Mouse (Mus musculus): ENCODE data around the gene Tctex1d4. TPM values are rescaled to one million over a fixed set of nuclear protein-coding genes. Genes with fewer than 3 reads are reported as not detected.

The Tctex1d4 gene
- 1.3 and 5.8 TPM in 2 replicates for total RNA-seq (2014; rRNA removed)
- 1.2 TPM in 2 replicates for polyA plus RNA-seq (2015; fragmentation: Nextera tagmentation; extraction: Ambion mirVana)

DNA sequence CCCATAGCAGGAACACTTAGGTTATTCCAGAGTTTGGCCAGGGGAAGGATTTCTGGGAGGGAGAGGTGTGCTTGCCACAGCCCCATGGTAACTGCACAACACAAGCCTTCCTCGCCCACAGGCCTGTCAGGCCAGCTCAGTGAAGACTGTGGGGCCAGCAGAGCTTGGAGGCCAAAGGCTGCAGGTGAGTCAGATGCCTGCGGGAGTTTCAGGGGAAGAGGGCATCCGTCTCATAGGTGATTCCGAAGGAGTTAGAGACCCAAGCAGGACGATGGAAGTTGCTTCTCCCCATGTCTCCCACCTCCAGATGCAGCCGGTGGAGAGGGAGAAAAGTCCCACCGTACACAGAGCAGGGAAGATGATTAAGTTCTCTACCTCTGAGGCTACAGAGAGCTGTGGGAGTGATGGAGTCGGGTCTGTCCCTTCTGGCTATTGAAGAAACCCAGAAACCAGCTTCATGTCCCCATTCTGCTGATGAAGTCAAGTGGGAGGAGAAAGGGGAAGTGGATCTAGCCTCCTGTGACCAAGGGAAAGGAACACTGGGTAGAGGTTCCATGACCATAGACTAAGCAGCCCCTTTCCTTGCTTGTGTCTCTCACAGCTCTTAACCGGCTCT, at the start of gene Tctex1d4:
Tctex1d4 (plus strand) TSS at position 120 of the 616 bp plus-strand sequence.
- Histone ChIP-seq H3K4me2 (ENCODE audit: low read depth, low read length, poor library complexity, severe bottlenecking) (no peak within 1 kb of the TSS), H3K27me3 (ENCODE audit: insufficient read depth, low read length) (no peaks in the 10 kb centered on the region), H3K4me1 (ENCODE audit: insufficient read depth, low read length) (peaks cover 8% of the 10 kb centered on the region; the same call in 1 of the 2 replicates), H3K36me3 (ENCODE audit: insufficient read depth, low read length) (peaks cover 31% of the 10 kb centered on the region), H3K27ac (ENCODE audit: low read depth, low read length) (peak within 1 kb of the TSS; percentile 77), H3K9ac (replicated peaks; ENCODE audit: low read length, poor library complexity, severe bottlenecking) (peak within 1 kb of the TSS; percentile 54; the same call in 1 of the 2 replicates), H3K9me3 (ENCODE audit: low read length) (no peaks in the 10 kb centered on the region), H3K4me3 (ENCODE audit: low read depth, low read length) (no peak within 1 kb of the TSS)
- TF ChIP-seq CTCF (IDR thresholded peaks at IDR 0.05): no peak
- DNase-seq (ENCODE audit: low spot score) (no peak), ATAC-seq (ENCODE audit: low FRiP score) (no peak)
- WGBS: 87% methylated on average over 9 of the region's 9 CpGs

GRCm38 (mm10) chr4:117087948-117088640, 38.5 kb upstream of the Tctex1d4 start:
- Histone ChIP-seq H3K4me3 (ENCODE audit: low read depth, low read length) (no peak overlapping the region), H3K27ac (ENCODE audit: low read depth, low read length) (no peak overlapping the region), H3K9me3 (ENCODE audit: low read length) (no peaks in the 10 kb centered on the region), H3K36me3 (ENCODE audit: insufficient read depth, low read length) (peaks cover 11% of the 10 kb centered on the region), H3K4me2 (ENCODE audit: low read depth, low read length, poor library complexity, severe bottlenecking) (no peak overlapping the region), H3K27me3 (ENCODE audit: insufficient read depth, low read length) (no peaks in the 10 kb centered on the region), H3K4me1 (ENCODE audit: insufficient read depth, low read length) (no peaks in the 10 kb centered on the region), H3K9ac (replicated peaks; ENCODE audit: low read length, poor library complexity, severe bottlenecking) (no peak overlapping the region)
- no peak for TF ChIP-seq CTCF (IDR thresholded peaks at IDR 0.05)
- 78% methylated on average over 7 of the region's 7 CpGs for WGBS
- ATAC-seq (ENCODE audit: low FRiP score): no peak
- no peak for DNase-seq (ENCODE audit: low spot score)

- Histone ChIP-seq H3K27ac (ENCODE audit: low read depth, low read length) (no peak overlapping the region), H3K4me2 (ENCODE audit: low read depth, low read length, poor library complexity, severe bottlenecking) (no peak overlapping the region), H3K4me3 (ENCODE audit: low read depth, low read length) (no peak overlapping the region), H3K27me3 (ENCODE audit: insufficient read depth, low read length) (no peaks in the 10 kb centered on the region), H3K9ac (replicated peaks; ENCODE audit: low read length, poor library complexity, severe bottlenecking) (no peak overlapping the region), H3K9me3 (ENCODE audit: low read length) (no peaks in the 10 kb centered on the region), H3K36me3 (ENCODE audit: insufficient read depth, low read length) (peaks cover 7% of the 10 kb centered on the region), H3K4me1 (ENCODE audit: insufficient read depth, low read length) (no peaks in the 10 kb centered on the region)
- no peak for DNase-seq (ENCODE audit: low spot score)
- ATAC-seq (ENCODE audit: low FRiP score): no peak
- no peak for TF ChIP-seq CTCF (IDR thresholded peaks at IDR 0.05)
- 90% methylated on average over 7 of the region's 7 CpGs for WGBS
Observed at GRCm38 (mm10) chr4:117090586-117090985, 36.0 kb upstream of the Tctex1d4 start.

GRCm38 (mm10) chr4:117094626-117095361, 31.8 kb upstream of the Tctex1d4 start:
- Histone ChIP-seq H3K4me3 (ENCODE audit: low read depth, low read length) (peak overlapping the region; percentile 63; the same call in 1 of the 2 replicates), H3K9me3 (ENCODE audit: low read length) (no peaks in the 10 kb centered on the region), H3K36me3 (ENCODE audit: insufficient read depth, low read length) (peaks cover under 1% of the 10 kb centered on the region; the same call in 1 of the 2 replicates), H3K27me3 (ENCODE audit: insufficient read depth, low read length) (no peaks in the 10 kb centered on the region), H3K9ac (replicated peaks; ENCODE audit: low read length, poor library complexity, severe bottlenecking) (no peak overlapping the region), H3K4me1 (ENCODE audit: insufficient read depth, low read length) (peaks cover 3% of the 10 kb centered on the region; the same call in 1 of the 2 replicates), H3K4me2 (ENCODE audit: low read depth, low read length, poor library complexity, severe bottlenecking) (no peak overlapping the region), H3K27ac (ENCODE audit: low read depth, low read length) (no peak overlapping the region)
- no peak for ATAC-seq (ENCODE audit: low FRiP score)
- no peak for TF ChIP-seq CTCF (IDR thresholded peaks at IDR 0.05)
- WGBS: 84% methylated on average over 3 of the region's 3 CpGs
- DNase-seq (ENCODE audit: low spot score): no peak

DNA sequence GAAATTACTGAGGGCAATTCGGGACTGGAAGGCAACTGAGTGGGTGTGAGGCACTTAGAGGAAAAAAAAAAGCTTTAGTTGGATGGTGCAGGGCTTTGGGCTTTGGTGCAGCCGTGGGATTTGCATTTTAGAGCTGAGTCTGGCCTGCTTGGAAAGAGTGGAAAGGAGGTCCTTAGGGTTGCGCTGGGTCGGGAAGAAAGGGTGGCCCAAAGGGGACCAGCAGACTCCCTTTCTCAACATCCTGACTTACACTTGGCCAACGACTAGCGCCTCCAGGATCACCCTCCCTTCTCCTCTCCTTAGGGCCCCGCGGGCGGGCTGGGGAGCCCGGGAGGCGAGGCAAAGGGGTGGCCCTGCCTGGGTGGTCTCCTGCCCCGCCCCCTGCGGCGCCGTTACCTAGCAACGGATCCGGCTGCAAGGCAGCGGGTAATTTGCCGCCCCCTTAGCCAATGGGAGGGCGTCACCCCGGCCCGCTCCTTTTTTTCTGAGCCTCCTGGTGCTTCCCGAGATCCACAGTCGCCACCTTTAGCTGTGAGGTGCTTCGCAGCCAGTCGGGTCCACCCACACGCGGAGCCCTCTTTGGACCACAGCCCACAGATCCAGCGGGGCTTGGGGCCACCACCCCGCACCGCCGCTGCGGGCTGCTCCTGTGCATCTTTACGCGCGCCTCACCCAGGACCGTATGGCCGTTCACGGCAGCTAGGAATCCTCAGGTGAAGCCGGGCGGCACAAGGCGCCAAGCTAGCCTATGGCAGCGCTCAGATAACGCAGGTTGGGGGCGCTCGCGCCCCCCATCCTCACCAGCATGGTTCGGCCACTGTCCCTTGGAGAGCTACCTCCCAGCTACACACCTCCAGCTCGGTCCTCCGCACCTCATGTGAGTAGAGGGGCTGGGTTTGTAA, 30.8 kb upstream of the Tctex1d4 start, which contains the start of gene Ptch2:
Ptch2 (plus strand) TSS at position 525 of the 902 bp plus-strand sequence.
- peak within 1 kb of the TSS; percentile 61 for H3K9ac ChIP-seq (replicated peaks; ENCODE audit: low read length, poor library complexity, severe bottlenecking)
- ATAC-seq (ENCODE audit: low FRiP score) (peak; percentile 89), DNase-seq (ENCODE audit: low spot score) (peak; percentile 76)
- peaks cover 8% of the 10 kb centered on the region for H3K36me3 ChIP-seq (ENCODE audit: insufficient read depth, low read length)
- 0 out of 2 replicates have a peak, but pooled peaks have one; percentile 32 for TF ChIP-seq CTCF (IDR thresholded peaks at IDR 0.05)
- H3K27ac ChIP-seq (ENCODE audit: low read depth, low read length): 0 out of 2 replicates have a peak within 1 kb of the TSS, but pooled peaks have one; percentile 39
- H3K4me2 ChIP-seq (ENCODE audit: low read depth, low read length, poor library complexity, severe bottlenecking): peak within 1 kb of the TSS; percentile 67
- H3K4me1 ChIP-seq (ENCODE audit: insufficient read depth, low read length): peaks cover 3% of the 10 kb centered on the region; the same call in 1 of the 2 replicates
- H3K9me3 ChIP-seq (ENCODE audit: low read length): no peaks in the 10 kb centered on the region
- peak within 1 kb of the TSS; percentile 63 for H3K4me3 ChIP-seq (ENCODE audit: low read depth, low read length)
- under 1% methylated on average over 43 of the region's 50 CpGs for WGBS
- H3K27me3 ChIP-seq (ENCODE audit: insufficient read depth, low read length): 0 out of 2 replicates have a peak, but pooled peaks cover 4% of the 10 kb centered on the region
